Mouse (Mus musculus) hindbrain, postnatal 0 days (tissue): ENCODE results near the gene Kansl1l. TPM values are rescaled to one million over a fixed set of nuclear protein-coding genes. Genes with fewer than 3 reads are reported as not detected.

Experiments used
- ATAC-seq: fragments of 200-750 bp; cut with Nextera tagmentation; 2 replicates; pipeline ENCODE4 v1.8.0; 2017; ENCODE audit warnings: mild to moderate bottlenecking, moderate TSS enrichment, moderate library complexity
- DNase-seq: peaks from one replicate; pipeline ENCODE4 v3.0.0-alpha.2; 2015; ENCODE audit warnings: low spot score
- H3K27ac ChIP-seq: fragments of 300-500 bp; sonication (generic); 2 replicates; pipeline ENCODE4 v1.5.1; 2014; ENCODE audit warnings: mild to moderate bottlenecking
- H3K27me3 ChIP-seq: fragments of 300-500 bp; sonication (generic); 2 replicates; pipeline ENCODE4 v1.6.1; 2014; ENCODE audit warnings: low read length, mixed read lengths; ENCODE audit not compliant: insufficient read depth
- H3K36me3 ChIP-seq: fragments of 300-500 bp; sonication (generic); 2 replicates; pipeline ENCODE4 v1.6.1; 2014; ENCODE audit warnings: low read length, mixed read lengths; ENCODE audit not compliant: insufficient read depth
- H3K4me1 ChIP-seq: fragments of 300-500 bp; sonication (generic); 2 replicates; pipeline ENCODE4 v1.6.1; 2014; ENCODE audit warnings: antibody characterized with exemption, low read length, mixed read lengths; ENCODE audit not compliant: insufficient read depth
- H3K4me2 ChIP-seq: fragments of 300-500 bp; sonication (generic); 2 replicates; pipeline ENCODE4 v1.6.1; 2014; ENCODE audit warnings: low read depth, mild to moderate bottlenecking, low read length, moderate library complexity, mixed read lengths
- H3K4me3 ChIP-seq: fragments of 300-500 bp; sonication (generic); 2 replicates; pipeline ENCODE4 v1.5.1; 2014; ENCODE audit warnings: low read length
- H3K9ac ChIP-seq: fragments of 300-500 bp; sonication (generic); replicated peaks from 2 replicates; pipeline ENCODE4 v1.6.1; 2014; ENCODE audit warnings: mild to moderate bottlenecking, low read length, moderate library complexity, mixed read lengths
- H3K9me3 ChIP-seq: fragments of 300-500 bp; sonication (generic); 2 replicates; pipeline ENCODE4 v1.6.1; 2016; ENCODE audit warnings: low read length, mixed read lengths
- CTCF ChIP-seq: IDR thresholded peaks from 2 replicates; pipeline ENCODE4 v1.5.1; 2016; ENCODE audit warnings: antibody characterized with exemption, control low read depth, low read depth
- WGBS: fragments of 180-500 bp; shearing (Covaris S2); extraction: QIAGEN DNeasy Blood & Tissue Kit; methylation state at CpG from one replicate; pipeline ENCODE4 v1.1.7; 2014; 5-methylcytosine and 5-hydroxymethylcytosine counted together
- polyA plus RNA-seq: library from polyadenylated mRNA; unstranded; fragments of >200 nt; fragmentation: Nextera tagmentation; extraction: Ambion mirVana; gene quantifications from 2 replicates; pipeline ENCODE4 v1.2.1, GENCODE M21; 2015
- total RNA-seq: library from RNA; depleted of rRNA; stranded (reverse); fragments of >200 nt; gene quantifications from 2 replicates; pipeline ENCODE4 v1.2.3, GENCODE M21; 2014; rRNA removed

Gene Kansl1l
- 16.4 and 19.3 TPM in 2 replicates for total RNA-seq
- polyA plus RNA-seq = 10.1 and 10.6 TPM in 2 replicates

- no peaks in the 10 kb centered on the region for H3K36me3 ChIP-seq
- ATAC-seq = peak; percentile 92
- H3K4me1 ChIP-seq = peaks cover 3% of the 10 kb centered on the region; the same call in 1 of the 2 replicates
- no peaks in the 10 kb centered on the region for H3K9me3 ChIP-seq
- peak within 1 kb of the TSS; percentile 75 for H3K4me2 ChIP-seq
- DNase-seq = peak; percentile 97
- no peaks in the 10 kb centered on the region for H3K27me3 ChIP-seq
- TF ChIP-seq CTCF = no peak
- peak within 1 kb of the TSS; percentile 95 for H3K27ac ChIP-seq
- peak within 1 kb of the TSS; percentile 61 for H3K4me3 ChIP-seq
- H3K9ac ChIP-seq = peak within 1 kb of the TSS; percentile 94
- WGBS = 1% methylated on average over 30 of the region's 56 CpGs
Observed at GRCm38 (mm10) chr1:66817453-66817839, at the start of gene Kansl1l. Kansl1l (minus strand) TSS chr1:66817562.

GRCm38 (mm10) chr1:66865633-66866032, 48.3 kb upstream of the Kansl1l start:
- Histone ChIP-seq H3K27me3 (no peaks in the 10 kb centered on the region), H3K4me3 (no peak overlapping the region), H3K4me1 (no peaks in the 10 kb centered on the region), H3K27ac (no peak overlapping the region), H3K9ac (no peak overlapping the region), H3K9me3 (no peaks in the 10 kb centered on the region), H3K4me2 (no peak overlapping the region), H3K36me3 (no peaks in the 10 kb centered on the region)
- WGBS = 90% methylated on average over 4 of the region's 4 CpGs
- DNase-seq (no peak), ATAC-seq (no peak)
- no peak for TF ChIP-seq CTCF

- ATAC-seq = no peak
- Histone ChIP-seq H3K4me1 (no peaks in the 10 kb centered on the region), H3K9ac (no peak overlapping the region), H3K4me2 (peak overlapping the region; percentile 62), H3K27me3 (no peaks in the 10 kb centered on the region), H3K36me3 (no peaks in the 10 kb centered on the region), H3K9me3 (no peaks in the 10 kb centered on the region), H3K27ac (no peak overlapping the region), H3K4me3 (peak overlapping the region; percentile 82)
- DNase-seq = no peak
- 16% methylated on average over 9 of the region's 9 CpGs for WGBS
- TF ChIP-seq CTCF = no peak
Observed at GRCm38 (mm10) chr1:66863741-66864495, 46.6 kb upstream of the Kansl1l start.

GRCm38 (mm10) chr1:66862712-66863511, 45.5 kb upstream of the Kansl1l start, which contains the start of gene Acadl:
Acadl (minus strand) TSS chr1:66863277.
- Histone ChIP-seq H3K9me3 (no peaks in the 10 kb centered on the region), H3K4me3 (peak within 1 kb of the TSS; percentile 82), H3K4me1 (no peaks in the 10 kb centered on the region), H3K27ac (peak within 1 kb of the TSS; percentile 90), H3K9ac (peak within 1 kb of the TSS; percentile 71), H3K27me3 (no peaks in the 10 kb centered on the region), H3K4me2 (peak within 1 kb of the TSS; percentile 62), H3K36me3 (no peaks in the 10 kb centered on the region)
- under 1% methylated on average over 84 of the region's 85 CpGs for WGBS
- DNase-seq = peak; percentile 76
- no peak for TF ChIP-seq CTCF
- ATAC-seq = peak; percentile 94

- H3K9me3 ChIP-seq = no peaks in the 10 kb centered on the region
- WGBS = 15% methylated on average over 14 of the region's 14 CpGs
- peak overlapping the region; percentile 62 for H3K4me2 ChIP-seq
- H3K36me3 ChIP-seq = no peaks in the 10 kb centered on the region
- H3K9ac ChIP-seq = no peak overlapping the region
- no peaks in the 10 kb centered on the region for H3K27me3 ChIP-seq
- H3K4me3 ChIP-seq = peak overlapping the region; percentile 82
- TF ChIP-seq CTCF = no peak
- peak; percentile 39 for DNase-seq
- no peaks in the 10 kb centered on the region for H3K4me1 ChIP-seq
- ATAC-seq = peak; percentile 22; the same call in 1 of the 2 replicates
- peak overlapping the region; percentile 90 for H3K27ac ChIP-seq
Observed at GRCm38 (mm10) chr1:66861764-66862672, 44.7 kb upstream of the Kansl1l start.

GRCm38 (mm10) chr1:66847506-66847905, 30.1 kb upstream of the Kansl1l start:
- Histone ChIP-seq H3K27me3 (no peaks in the 10 kb centered on the region), H3K36me3 (peaks cover 13% of the 10 kb centered on the region; the same call in 1 of the 2 replicates), H3K4me1 (no peaks in the 10 kb centered on the region), H3K4me3 (no peak overlapping the region), H3K9ac (no peak overlapping the region), H3K9me3 (no peaks in the 10 kb centered on the region), H3K4me2 (no peak overlapping the region), H3K27ac (no peak overlapping the region)
- WGBS = 92% methylated on average over 4 of the region's 4 CpGs
- no peak for ATAC-seq
- TF ChIP-seq CTCF = peak; percentile 55
- DNase-seq = peak; percentile 27
